Mouse (Mus musculus): ENCODE measurements around the gene Ntng1. TPM values are rescaled to one million over a fixed set of nuclear protein-coding genes. Genes with fewer than 3 reads are reported as not detected.
"Not testable (repeated sequence)": the region's sequence is repeated elsewhere in the genome, so short reads cannot be mapped to it uniquely, and the experiment has no call there.

Ntng1 gene
- total RNA-seq, 2 experiments from 2014 or later = 26.5 to 31.7 TPM

- no peak for DNase-seq (ENCODE audit: extremely low spot score in 1 of 2, low spot score in 2 of 2)
- intact Hi-C loops (cut with DNase I) = no loop called here
These were observed 320.9 kb downstream of the Ntng1 start for GRCm38 (mm10) chr3:109822803-109823474.

GRCm38 (mm10) chr3:109818821-109819685 lies 324.8 kb downstream of the Ntng1 start:
- DNase-seq (ENCODE audit: extremely low spot score in 1 of 2, low spot score in 2 of 2) = no peak
- intact Hi-C loops (cut with DNase I) = no loop called here

DNA sequence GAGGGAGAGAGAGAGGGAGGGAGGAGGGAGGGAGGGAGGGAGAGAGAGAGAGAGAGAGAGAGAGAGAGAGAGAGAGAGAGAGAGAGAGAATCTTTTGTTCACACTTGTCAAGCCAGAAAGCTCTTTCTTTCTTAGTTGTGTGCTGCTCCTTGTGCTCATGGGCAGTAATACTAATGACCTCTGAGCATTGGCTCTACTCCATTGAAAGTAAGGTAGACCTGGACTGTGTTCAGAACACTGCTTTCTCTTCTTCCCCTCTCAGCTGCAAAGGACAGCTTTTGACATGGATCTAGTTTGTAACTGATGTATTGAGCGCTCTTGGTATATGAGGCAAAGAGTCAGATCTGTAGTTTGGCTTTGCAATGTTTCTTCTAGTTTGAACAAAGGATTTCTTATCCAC lies 334.7 kb downstream of the Ntng1 start:
- intact Hi-C loops (cut with DNase I) = no loop called here
- no peak for DNase-seq (ENCODE audit: extremely low spot score in 1 of 2, low spot score in 2 of 2)

- no peak for DNase-seq (ENCODE audit: extremely low spot score in 1 of 2, low spot score in 2 of 2)
These were observed 336.4 kb downstream of the Ntng1 start for GRCm38 (mm10) chr3:109807211-109807934.

DNA sequence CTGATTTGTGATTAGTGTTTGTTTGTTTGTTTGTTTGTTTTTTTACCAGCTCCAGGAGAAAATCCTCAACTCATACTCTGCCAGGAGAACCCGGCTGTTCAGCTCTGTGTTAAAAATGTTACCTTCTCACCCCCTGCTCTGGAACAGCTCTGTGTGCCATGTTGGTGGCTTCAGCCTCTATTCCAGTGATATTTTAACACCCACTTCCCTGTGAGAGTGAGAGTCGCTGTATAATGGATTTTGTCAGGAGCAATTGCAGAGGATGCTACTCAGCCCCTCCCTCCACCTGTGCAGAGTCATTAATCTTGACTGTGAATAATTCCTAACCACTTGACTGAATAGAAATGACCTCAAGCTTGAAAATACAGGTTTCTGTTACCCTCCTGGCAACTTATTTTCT lies 339.7 kb downstream of the Ntng1 start:
- intact Hi-C loops (cut with DNase I) = no loop called here
- no peak for DNase-seq (ENCODE audit: extremely low spot score in 1 of 2, low spot score in 2 of 2)

More at GRCm38 (mm10) chr3:109807211-109807934, 336.4 kb downstream of the Ntng1 start:
- intact Hi-C loops (cut with DNase I) = no loop called here

DNA sequence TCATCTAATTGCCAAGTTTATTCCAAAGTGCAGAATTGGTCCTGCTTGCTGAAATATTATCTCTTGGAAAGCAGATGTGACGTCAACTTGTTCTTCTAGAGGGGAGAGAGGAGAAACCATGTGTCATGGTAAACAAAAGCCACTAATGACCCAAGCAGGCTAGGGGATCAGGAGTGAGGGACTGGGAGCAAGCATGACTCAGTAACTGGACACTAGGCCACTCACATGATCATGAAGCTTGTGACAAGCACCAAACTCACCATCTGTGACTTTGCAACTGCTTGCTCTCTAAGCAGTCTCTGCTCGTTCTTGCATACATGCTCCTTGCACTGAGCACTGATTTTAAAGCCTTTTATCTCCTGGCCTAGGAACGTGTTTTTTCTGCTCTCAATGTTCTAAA lies 340.2 kb downstream of the Ntng1 start:
- intact Hi-C loops (cut with DNase I) = no loop called here
- DNase-seq (ENCODE audit: extremely low spot score in 1 of 2, low spot score in 2 of 2) = no peak

DNA sequence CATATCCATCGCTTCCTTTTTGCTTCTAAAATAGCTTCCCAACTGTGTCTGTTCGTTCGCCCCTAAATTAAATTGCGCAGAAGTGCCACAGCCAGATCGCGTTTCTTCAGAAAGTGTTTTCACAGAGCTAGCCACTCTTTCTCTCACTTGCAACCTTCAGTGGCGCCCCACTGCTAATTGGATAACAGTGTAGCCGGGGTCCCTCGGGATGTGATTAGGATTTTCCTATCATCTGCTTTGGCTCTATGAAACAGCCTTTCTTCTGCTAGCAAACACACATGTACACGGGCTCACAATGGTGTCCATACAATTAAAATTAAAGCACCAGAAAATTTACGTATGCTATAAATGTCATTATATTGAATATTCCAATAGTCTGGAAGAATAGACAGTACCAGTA lies 346.5 kb downstream of the Ntng1 start:
- DNase-seq (ENCODE audit: extremely low spot score in 1 of 2, low spot score in 2 of 2) = no peak
- intact Hi-C loops (cut with DNase I) = no loop called here

- DNase-seq (ENCODE audit: extremely low spot score in 1 of 2, low spot score in 2 of 2) = no peak
- intact Hi-C loops (cut with DNase I) = no loop called here
These were observed 360.6 kb downstream of the Ntng1 start for GRCm38 (mm10) chr3:109783231-109783630.

DNA sequence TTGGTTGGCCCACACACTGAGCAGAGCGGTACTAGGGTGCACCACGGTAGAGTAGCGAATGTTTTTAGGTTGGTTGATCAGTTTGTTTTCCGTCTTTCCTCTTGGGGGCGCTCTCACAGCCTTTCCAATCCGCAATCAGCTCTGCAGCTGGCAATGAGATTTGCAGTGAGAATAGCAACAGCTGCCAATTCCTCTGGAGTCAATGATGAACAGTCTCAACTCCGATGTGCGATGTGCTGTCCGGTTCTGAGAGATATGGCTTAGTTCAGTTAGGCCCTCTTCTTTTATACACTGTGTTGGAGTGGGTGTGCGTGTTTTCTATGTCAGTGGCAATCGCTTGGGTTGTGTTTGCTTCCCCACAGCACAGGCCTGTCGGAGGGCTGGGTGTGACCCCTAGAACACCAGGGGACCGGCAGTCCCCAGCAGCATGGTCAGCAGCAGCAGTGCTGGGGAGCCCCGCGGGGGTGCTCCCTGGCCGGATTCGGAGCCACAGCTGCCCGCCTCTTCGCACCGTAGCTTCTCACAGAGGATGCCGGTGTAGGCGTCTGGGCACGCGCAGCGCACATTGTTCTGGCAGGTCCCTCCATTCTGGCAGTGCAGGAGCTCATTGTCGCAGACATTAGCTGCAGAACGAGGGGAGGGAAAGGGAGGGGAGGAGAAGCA lies 361.4 kb downstream of the Ntng1 start:
- peak; percentile 58 to 61 for DNase-seq (ENCODE audit: extremely low spot score in 1 of 2, low spot score in 2 of 2)
- intact Hi-C loops (cut with DNase I) = no loop called here

GRCm38 (mm10) chr3:109781917-109782288 lies 361.9 kb downstream of the Ntng1 start:
- DNase-seq (ENCODE audit: extremely low spot score in 1 of 2, low spot score in 2 of 2) = peak in 1 of 2 experiments; percentile 12
- intact Hi-C loops (cut with DNase I) = no loop called here

DNA sequence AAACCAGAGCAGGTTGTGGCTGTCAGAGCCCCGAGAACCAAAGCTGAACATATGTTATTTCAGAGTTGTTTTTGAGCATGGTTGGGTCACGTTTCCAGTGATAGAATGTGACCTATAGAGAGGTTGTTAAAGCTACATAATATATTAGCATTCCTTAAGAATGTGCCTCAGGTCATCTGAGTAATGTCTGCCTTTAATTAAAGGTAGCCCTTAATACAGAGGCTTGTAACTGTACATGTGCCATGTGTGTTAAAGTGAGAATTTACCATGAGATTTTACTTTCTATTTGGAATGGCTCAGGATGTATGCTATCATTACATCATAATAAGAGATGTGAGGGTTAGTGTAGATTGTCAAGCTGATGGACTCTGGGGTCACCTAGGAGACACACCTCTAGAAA lies 368.6 kb downstream of the Ntng1 start:
- intact Hi-C loops (cut with DNase I) = no loop called here
- DNase-seq (ENCODE audit: extremely low spot score in 1 of 2, low spot score in 2 of 2) = no peak

DNA sequence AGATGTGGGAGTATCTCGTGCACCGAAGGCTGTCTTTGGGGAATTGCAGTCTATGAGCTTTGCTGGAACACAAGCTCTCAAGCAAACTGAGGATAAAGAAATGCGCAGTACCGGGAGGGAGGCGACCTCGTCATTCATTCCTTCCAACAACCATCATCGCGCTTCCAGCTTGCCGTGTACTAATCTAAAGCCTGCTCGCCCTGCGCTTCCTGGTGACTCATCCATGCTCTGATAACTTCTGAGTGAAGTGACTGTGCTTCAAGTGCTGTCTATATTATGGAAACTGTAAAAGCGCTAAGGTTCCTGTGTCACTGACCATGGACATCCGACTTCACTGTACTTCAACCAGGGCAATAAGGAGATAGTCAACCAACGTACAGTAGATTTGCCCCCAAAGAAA lies 371.7 kb downstream of the Ntng1 start:
- intact Hi-C loops (cut with DNase I) = no loop called here
- DNase-seq (ENCODE audit: extremely low spot score in 1 of 2, low spot score in 2 of 2) = no peak

DNA sequence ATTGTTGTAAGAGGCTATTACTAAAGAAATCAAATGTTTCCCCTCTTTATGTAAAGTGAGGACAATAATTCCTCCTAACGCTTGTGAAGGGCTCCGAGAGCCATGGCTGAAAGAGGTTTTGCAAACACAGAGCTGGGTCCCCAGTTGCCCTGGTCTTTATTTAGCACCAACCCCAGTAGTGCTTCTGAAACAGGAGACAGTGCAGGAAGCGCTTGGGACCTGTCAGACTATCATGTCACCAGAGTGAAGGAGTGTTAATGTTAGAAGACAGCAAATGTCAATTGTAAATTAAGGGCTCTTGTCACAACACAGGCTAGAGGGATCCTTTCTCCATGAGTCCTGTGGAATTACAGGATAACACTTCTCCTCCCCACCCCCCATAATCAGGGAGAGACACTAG lies 376.9 kb downstream of the Ntng1 start:
- intact Hi-C loops (cut with DNase I) = no loop called here

DNA sequence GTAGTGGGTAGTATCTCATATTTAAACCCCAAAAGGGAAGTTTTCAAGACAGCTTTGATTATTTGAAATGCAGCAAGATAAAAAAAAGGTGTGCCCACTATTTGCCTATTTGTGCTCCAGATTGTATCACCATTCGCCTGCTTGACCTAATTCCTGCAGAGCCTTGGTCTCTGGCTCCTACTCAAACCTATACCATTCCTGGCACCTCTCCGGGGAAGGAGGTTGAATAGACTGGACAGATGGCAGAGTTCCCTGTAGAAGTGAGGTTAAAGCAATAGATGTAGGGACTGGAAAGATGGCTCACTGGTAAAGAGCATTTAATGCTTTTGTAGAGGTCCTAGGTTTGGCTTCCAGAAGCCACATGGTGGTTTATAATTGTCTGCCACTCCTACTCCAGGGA lies 378.2 kb downstream of the Ntng1 start:
- intact Hi-C loops (cut with DNase I) = no loop called here
- no peak for DNase-seq (ENCODE audit: extremely low spot score in 1 of 2, low spot score in 2 of 2)

More for the DNA sequence above, 376.9 kb downstream of the Ntng1 start:
- DNase-seq (ENCODE audit: extremely low spot score in 1 of 2, low spot score in 2 of 2) = no peak

DNA sequence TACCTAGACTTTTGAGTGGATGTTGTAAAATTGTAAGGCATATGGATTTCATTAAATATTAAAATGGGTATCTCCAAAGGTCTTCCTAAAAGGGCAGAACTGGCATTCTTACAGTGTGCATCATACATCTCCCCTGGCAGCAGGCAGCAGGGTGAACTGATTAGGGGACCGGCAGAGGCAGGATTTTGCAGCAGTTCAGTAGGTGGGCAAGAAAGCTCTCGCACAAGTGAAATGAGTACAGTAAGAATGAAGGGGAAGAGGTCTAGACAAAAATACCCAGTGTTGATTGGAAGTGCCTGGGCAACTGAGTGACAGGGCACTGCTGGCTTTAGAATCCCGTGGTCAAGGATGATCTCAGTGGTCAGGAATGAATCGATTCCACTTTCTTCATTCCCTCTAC lies 378.7 kb downstream of the Ntng1 start:
- intact Hi-C loops (cut with DNase I) = no loop called here
- DNase-seq (ENCODE audit: extremely low spot score in 1 of 2, low spot score in 2 of 2) = no peak

DNA sequence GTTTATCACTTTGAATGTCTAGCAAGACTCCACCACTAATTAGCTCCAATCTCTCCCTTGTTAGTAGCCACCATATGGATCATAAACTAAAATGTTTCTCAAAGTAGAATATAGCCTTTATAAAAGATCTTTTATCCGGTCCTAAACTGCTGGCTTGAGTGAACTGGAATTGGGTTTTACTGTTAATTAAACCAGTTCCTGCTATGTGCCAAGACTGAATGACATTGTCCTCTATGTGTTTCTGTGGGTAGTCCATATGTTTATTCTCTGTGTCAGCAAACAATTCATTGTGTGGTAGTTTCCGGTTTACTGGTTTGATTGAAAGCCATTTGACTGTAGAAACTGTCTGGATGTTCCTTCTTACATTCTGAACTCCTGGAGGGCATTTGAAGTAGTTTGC lies 387.4 kb downstream of the Ntng1 start:
- no peak for DNase-seq (ENCODE audit: extremely low spot score in 1 of 2, low spot score in 2 of 2)
- intact Hi-C loops (cut with DNase I) = no loop called here

- intact Hi-C loops (cut with DNase I); DNase-seq (ENCODE audit: extremely low spot score in 1 of 2, low spot score in 2 of 2): not testable (repeated sequence)
These were observed 396.2 kb downstream of the Ntng1 start for GRCm38 (mm10) chr3:109747593-109747992.

GRCm38 (mm10) chr3:109740466-109741102 lies 403.2 kb downstream of the Ntng1 start:
- intact Hi-C loops (cut with DNase I) = no loop called here
- DNase-seq (ENCODE audit: extremely low spot score in 1 of 2, low spot score in 2 of 2) = no peak

Data from left cerebral cortex, postnatal 10 days (tissue).